In genomic region chr9:119474717-119475611, GRCm38 (mm10) we compare ENCODE assay signal across 13 mouse cellular contexts. TPM values are rescaled to one million over a fixed set of nuclear protein-coding genes. Genes with fewer than 3 reads are reported as not detected.
DNase-seq lines count a peak whose midpoint lies in the region; ATAC-seq and TF ChIP-seq lines count a peak whose summit lies in the region.
"Had no signal": no experiment of that assay in that cellular context is flagged by ENCODE, and none has a peak within 500 bp of the region (broad histone marks: within the 10 kb centered on the region; RNA-seq: fewer than 3 reads in every experiment).

No protein-coding gene starts in this region.

- no peaks in the 10 kb centered on the region for H3K27me3 ChIP-seq in liver, adult 2 months (ENCODE audit: control insufficient read depth, insufficient read depth, low read length)
- H3K27me3 ChIP-seq in liver, embryonic 12.5 days (replicated peaks): peaks cover 5% of the 10 kb centered on the region; the same call in 1 of the 2 replicates
- H3K27me3 ChIP-seq in heart, embryonic 13.5 days (replicated peaks): peaks cover 31% of the 10 kb centered on the region
- H3K27me3 ChIP-seq: intestine, embryonic 15.5 days; limb, embryonic 12.5 days; Patski had no signal

- H3K79me2 ChIP-seq in liver, adult 2 months (ENCODE audit: control insufficient read depth, insufficient read depth, low read length): no peaks in the 10 kb centered on the region

- H3K4me2 ChIP-seq in liver, embryonic 12.5 days: no peak overlapping the region
- H3K4me2 ChIP-seq in heart, embryonic 13.5 days: no peak overlapping the region
- H3K4me2 ChIP-seq: intestine, embryonic 15.5 days; limb, embryonic 12.5 days had no signal

- TF ChIP-seq POLR2A in liver, adult 2 months (IDR thresholded peaks at IDR 0.05; ENCODE audit: extremely low read depth, insufficient read depth, low read length): no peak

- H3K36me3 ChIP-seq in liver, adult 2 months (ENCODE audit: control insufficient read depth, insufficient read depth, low read length): no peaks in the 10 kb centered on the region
- peaks cover 4% of the 10 kb centered on the region; the same call in 1 of the 2 replicates for H3K36me3 ChIP-seq in liver, embryonic 12.5 days
- no peaks in the 10 kb centered on the region for H3K36me3 ChIP-seq in heart, embryonic 13.5 days
- H3K36me3 ChIP-seq: intestine, embryonic 15.5 days had no signal

- no peak for TF ChIP-seq CTCF in liver, adult 2 months (IDR thresholded peaks at IDR 0.05; ENCODE audit: low read depth, low read length)

- no peak overlapping the region for H3K4me3 ChIP-seq in liver, adult 2 months (ENCODE audit: insufficient read depth, low read depth, low read length)
- H3K4me3 ChIP-seq in liver, embryonic 12.5 days: no peak overlapping the region
- no peak overlapping the region for H3K4me3 ChIP-seq in heart, embryonic 13.5 days
- H3K4me3 ChIP-seq: intestine, embryonic 15.5 days; limb, embryonic 12.5 days had no signal

- no peak overlapping the region for H3K9ac ChIP-seq in liver, adult 2 months (ENCODE audit: low read depth, low read length)
- H3K9ac ChIP-seq in liver, embryonic 12.5 days: no peak overlapping the region
- H3K9ac ChIP-seq in heart, embryonic 13.5 days: peak overlapping the region; percentile 44; the same call in 1 of the 2 replicates
- H3K9ac ChIP-seq: intestine, embryonic 15.5 days; limb, embryonic 12.5 days had no signal

- DNase-seq in liver, adult 2 months (ENCODE audit: extremely low read depth, low read depth, low spot score): peak; percentile 57
- DNase-seq in Muller cell, postnatal 12 days (ENCODE audit: inconsistent ontology term): peak; percentile 62
- peak; percentile 25 for DNase-seq in embryo, embryonic 9.5 days (ENCODE audit: extremely low spot score)
- no peak for DNase-seq in adrenal gland, adult 18-20 months (ENCODE audit: low spot score in 2 of 2)
- no peak for DNase-seq in spleen, adult 18-20 months
- DNase-seq: cerebellum, adult 8-10 months; midbrain, embryonic 14.5 days had no signal

- no peaks in the 10 kb centered on the region for H3K4me1 ChIP-seq in liver, adult 2 months (ENCODE audit: control insufficient read depth, insufficient read depth, low read length)
- peaks cover 39% of the 10 kb centered on the region for H3K4me1 ChIP-seq in liver, embryonic 12.5 days
- peaks cover 75% of the 10 kb centered on the region for H3K4me1 ChIP-seq in heart, embryonic 13.5 days
- H3K4me1 ChIP-seq: intestine, embryonic 15.5 days had no signal

- no peak for ATAC-seq in liver, embryonic 12.5 days
- no peak for ATAC-seq in heart, embryonic 13.5 days (ENCODE audit: extremely low read depth, insufficient number of reproducible peaks, low FRiP score, low TSS enrichment)
- no peak for ATAC-seq in cerebellum, adult (ENCODE audit: insufficient number of reproducible peaks, low FRiP score, low TSS enrichment)
- ATAC-seq: intestine, embryonic 15.5 days; Patski had no signal

- WGBS in liver, adult 2 months: 62% methylated on average over 15 of the region's 15 CpGs
- WGBS in liver, embryonic 12.5 days (ENCODE audit: insufficient replicate concordance): 62% methylated on average over 15 of the region's 15 CpGs
- 59% methylated on average over 15 of the region's 15 CpGs for WGBS in heart, embryonic 13.5 days

- no peaks in the 10 kb centered on the region for H3K9me3 ChIP-seq in liver, embryonic 12.5 days (replicated peaks)
- H3K9me3 ChIP-seq in heart, embryonic 13.5 days: no peaks in the 10 kb centered on the region
- H3K9me3 ChIP-seq: intestine, embryonic 15.5 days; limb, embryonic 12.5 days had no signal

- no peak overlapping the region for H3K27ac ChIP-seq in liver, adult 2 months (replicated peaks; ENCODE audit: insufficient read depth, low read depth, low read length)
- no peak overlapping the region for H3K27ac ChIP-seq in liver, embryonic 12.5 days
- peak overlapping the region; percentile 45 for H3K27ac ChIP-seq in heart, embryonic 13.5 days (replicated peaks)
- H3K27ac ChIP-seq: intestine, embryonic 15.5 days; limb, embryonic 12.5 days had no signal

RNA-seq across cellular contexts. Expression of gene Exog, which starts 30.2 kb away (rescaled TPM):
- 0.92 and 1.1 TPM in 2 replicates for total RNA-seq in liver, adult 2 months (2014; rRNA removed)
- polyA plus RNA-seq in liver, adult 2 months (2012; rRNA removed): 0.85 and 1.1 TPM in 2 replicates
- polyA plus RNA-seq in liver, embryonic 12.5 days (2016; fragmentation: Nextera tagmentation; extraction: Ambion mirVana): 11.4 and 11.7 TPM in 2 replicates
- 11.8 and 12.4 TPM in 2 replicates for polyA plus RNA-seq in heart, embryonic 13.5 days (2015; fragmentation: Nextera tagmentation; extraction: Ambion mirVana)
- total RNA-seq in adrenal gland, adult 18-20 months (2021): 1 to 10 TPM; 2.9 to 4.0 TPM

Comparison
In these comparisons a context has a peak if more than half of its experiments do, and no peak if none do; other contexts are left out.
1. DNase-seq: peak in liver, adult 2 months (single experiment), Muller cell, postnatal 12 days (single experiment) and embryo, embryonic 9.5 days (single experiment); none in adrenal gland, adult 18-20 months (0 of 2) and spleen, adult 18-20 months (0 of 2).